Mouse (Mus musculus): ENCODE results near the gene Ccdc152.

DNA sequence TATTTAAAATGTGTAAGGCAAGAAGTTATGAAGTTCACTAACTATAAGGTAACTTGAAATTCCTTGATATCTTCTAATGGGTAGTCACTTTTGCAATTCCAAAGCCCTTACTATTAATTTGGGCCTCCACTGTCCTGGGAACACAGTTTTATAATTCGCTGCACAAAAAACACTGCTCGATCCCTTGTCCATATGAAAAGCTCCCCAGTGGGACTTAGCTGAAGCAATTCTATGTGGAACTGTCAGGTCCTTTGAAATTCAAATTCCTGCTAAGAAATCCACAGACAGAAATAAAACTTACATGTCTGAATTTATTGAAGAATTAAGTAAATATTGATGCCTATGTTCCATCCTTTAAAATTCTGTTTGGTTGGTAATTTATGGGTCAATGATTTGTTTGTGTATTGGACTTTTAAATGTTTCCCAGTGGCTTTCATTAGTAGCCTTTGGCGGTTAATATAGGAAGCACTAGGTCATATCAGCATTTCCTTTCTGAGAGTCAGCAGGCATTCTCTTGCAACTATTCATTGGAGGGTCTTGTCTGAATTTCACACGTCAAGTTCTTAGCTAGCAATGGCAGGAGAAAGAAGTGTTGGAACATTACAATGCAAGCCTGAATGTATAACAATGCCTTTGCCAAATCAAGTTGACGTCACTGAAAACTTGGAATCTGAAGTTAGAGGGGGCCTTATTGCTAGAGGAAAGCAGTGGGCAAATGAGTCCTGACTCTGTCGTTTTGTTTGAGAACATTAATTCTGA lies 46.2 kb upstream of the Ccdc152 start:
- TF ChIP-seq GATA1 (IDR thresholded peaks at IDR 0.05; ENCODE audit: borderline replicate concordance, low read length) = no peak
- TF ChIP-seq FLI1 (IDR thresholded peaks at IDR 0.05; ENCODE audit: low read length) = no peak
